ENCODE assay signal across 17 mouse cellular contexts in the genomic region with DNA sequence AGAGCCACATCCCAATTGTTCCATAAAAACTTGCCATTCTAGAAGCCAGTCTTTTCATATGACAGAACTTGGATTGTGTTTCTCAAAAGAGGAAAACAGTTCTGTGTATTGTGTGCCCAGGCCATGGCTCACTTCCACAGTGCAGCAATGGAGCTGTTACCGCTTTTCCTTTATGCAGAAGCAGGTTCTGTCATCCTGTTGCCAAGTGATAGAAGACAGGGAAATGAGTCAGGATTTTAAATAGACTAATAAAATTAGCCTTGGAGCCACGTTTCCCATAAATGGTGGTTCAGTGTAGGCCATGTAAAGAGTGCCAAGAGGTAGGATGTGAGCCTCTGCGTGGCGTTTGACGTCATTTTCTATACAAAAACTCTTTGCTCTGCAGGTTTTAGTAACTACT. TPM values are rescaled to one million over a fixed set of nuclear protein-coding genes. Genes with fewer than 3 reads are reported as not detected.
DNase-seq lines count a peak whose midpoint lies in the region; TF ChIP-seq lines count a peak whose summit lies in the region.
"Had no signal": no experiment of that assay in that cellular context is flagged by ENCODE, and none has a peak within 500 bp of the region (broad histone marks: within the 10 kb centered on the region; RNA-seq: fewer than 3 reads in every experiment).

No protein-coding gene starts in this region.

- intact Hi-C loops in heart, postnatal 14 days (cut with DNase I) = no loop called here
- intact Hi-C loops in left cerebral cortex, postnatal 14 days (cut with DNase I) = no loop called here

- no peak for TF ChIP-seq POLR2A in cortical plate, adult 2 months (IDR thresholded peaks at IDR 0.05; ENCODE audit: extremely low read depth, insufficient read depth, low read length)

- H3K27ac ChIP-seq in cortical plate, adult 2 months (ENCODE audit: insufficient read depth, low read length) = peak overlapping the region; percentile 91
- H3K27ac ChIP-seq: embryonic facial prominence, embryonic 15.5 days; heart, embryonic 13.5 days; hindbrain, embryonic 12.5 days had no signal

- H3K4me1 ChIP-seq in cortical plate, adult 2 months (ENCODE audit: control insufficient read depth, insufficient read depth, low read length) = peaks cover 9% of the 10 kb centered on the region; the same call in 1 of the 2 replicates
- H3K4me1 ChIP-seq: embryonic facial prominence, embryonic 15.5 days; heart, embryonic 13.5 days; hindbrain, embryonic 12.5 days had no signal

- no peak overlapping the region for H3K4me3 ChIP-seq in cortical plate, adult 2 months (ENCODE audit: insufficient read depth, low read length)
- H3K4me3 ChIP-seq: embryonic facial prominence, embryonic 15.5 days; heart, embryonic 13.5 days; hindbrain, embryonic 12.5 days had no signal

- DNase-seq in heart, adult 9 months (ENCODE audit: low spot score in 2 of 2) = peak; percentile 30 to 32
- no peak for DNase-seq in heart, postnatal 14 days
- DNase-seq in left cerebral cortex, adult 11 months (ENCODE audit: low spot score) = peak; percentile 45
- no peak for DNase-seq in left cerebral cortex, postnatal 14 days (ENCODE audit: low spot score in 2 of 2)
- peak; percentile 78 for DNase-seq in brain, adult 2 months (ENCODE audit: low read depth, low spot score)
- no peak for DNase-seq in cerebellum, adult 8-10 months
- DNase-seq: adrenal gland, adult 8-10 months; cerebellum, postnatal 14 days; gastrocnemius, postnatal 14 days; kidney, adult 18-20 months; lung, adult 18-20 months; lung, postnatal 14 days; thymus, postnatal 36 days had no signal

- TF ChIP-seq CTCF in cortical plate, adult 2 months (IDR thresholded peaks at IDR 0.05; ENCODE audit: extremely low read depth, insufficient read depth, low read length) = no peak

RNA-seq across cellular contexts. Expression of a gene that starts 14.5 kb away (rescaled TPM):
- 10 to 100 TPM; 27.6 to 28.0 TPM for total RNA-seq in heart, postnatal 14 days (2021)
- 10 to 100 TPM; 32.4 TPM for total RNA-seq in left cerebral cortex, postnatal 14 days (2021)
- 24.0 and 24.8 TPM in 2 replicates for polyA plus RNA-seq in cortical plate, adult 2 months (2012; rRNA removed)

RNA-seq across cellular contexts. Expression of a gene that starts 14.8 kb away (rescaled TPM):
- 10 to 100 TPM; 75.6 to 78.4 TPM for total RNA-seq in heart, postnatal 14 days (2021)
- total RNA-seq in left cerebral cortex, postnatal 14 days (2021) = 100 to 1,000 TPM; 123 to 127 TPM
- polyA plus RNA-seq in cortical plate, adult 2 months (2012; rRNA removed) = 107 and 110 TPM in 2 replicates

Comparison
In these comparisons a context has a peak if more than half of its experiments do, and no peak if none do; other contexts are left out.
1. DNase-seq: peak in heart, adult 9 months (2 of 2), left cerebral cortex, adult 11 months (single experiment) and brain, adult 2 months (single experiment); none in heart, postnatal 14 days (0 of 2), left cerebral cortex, postnatal 14 days (0 of 2) and cerebellum, adult 8-10 months (single experiment).